Mouse (Mus musculus) forebrain, embryonic 10.5 days (tissue): Measurements from ENCODE around the gene Unc50. TPM values are rescaled to one million over a fixed set of nuclear protein-coding genes. Genes with fewer than 3 reads are reported as not detected.

ENCODE experiments used
- DNase-seq: peaks from one replicate; pipeline ENCODE4 v3.0.0-alpha.2; 2017; ENCODE audit warnings: low spot score; ENCODE audit errors: extremely low spot score
- H3K27ac ChIP-seq: fragments of 300-500 bp; sonication (generic); 2 replicates; pipeline ENCODE4 v1.5.1; 2016; ENCODE audit warnings: mild to moderate bottlenecking
- H3K27me3 ChIP-seq: fragments of 300-500 bp; sonication (generic); 2 replicates; pipeline ENCODE4 v1.6.1; 2016; ENCODE audit warnings: mild to moderate bottlenecking; ENCODE audit not compliant: poor library complexity, severe bottlenecking
- H3K36me3 ChIP-seq: fragments of 300-500 bp; sonication (generic); replicated peaks from 2 replicates; pipeline ENCODE4 v1.6.1; 2016; ENCODE audit warnings: mild to moderate bottlenecking, moderate library complexity
- H3K4me1 ChIP-seq: fragments of 300-500 bp; sonication (generic); 2 replicates; pipeline ENCODE4 v1.6.1; 2016
- H3K4me3 ChIP-seq: fragments of 300-500 bp; sonication (generic); 2 replicates; pipeline ENCODE4 v1.5.1; 2016; ENCODE audit warnings: mild to moderate bottlenecking, moderate library complexity
- H3K9me3 ChIP-seq: fragments of 300-500 bp; sonication (generic); 2 replicates; pipeline ENCODE4 v1.6.1; 2016; ENCODE audit warnings: mild to moderate bottlenecking, moderate library complexity
- WGBS: fragments of 180-500 bp; shearing (Covaris S2); methylation state at CpG from one replicate; pipeline ENCODE4 v1.1.7; 2016; 5-methylcytosine and 5-hydroxymethylcytosine counted together
- polyA plus RNA-seq: library from polyadenylated mRNA; unstranded; fragments of >200 nt; fragmentation: Nextera tagmentation; extraction: Ambion mirVana; gene quantifications from 2 replicates; pipeline ENCODE4 v1.2.1, GENCODE M21; 2016

The Unc50 gene
- polyA plus RNA-seq, 1 experiment from 2014 or later = 113 TPM

GRCm38 (mm10) chr1:37409647-37410046, 20.3 kb upstream of the Unc50 start:
- no peaks in the 10 kb centered on the region for H3K36me3 ChIP-seq
- H3K27me3 ChIP-seq = no peaks in the 10 kb centered on the region
- no peak for DNase-seq
- H3K4me1 ChIP-seq = 0 out of 2 replicates have a peak, but pooled peaks cover 8% of the 10 kb centered on the region
- H3K9me3 ChIP-seq = no peaks in the 10 kb centered on the region
- no peak overlapping the region for H3K4me3 ChIP-seq
- H3K27ac ChIP-seq = no peak overlapping the region

- Histone ChIP-seq H3K36me3 (peaks cover 34% of the 10 kb centered on the region), H3K4me1 (0 out of 2 replicates have a peak, but pooled peaks cover 8% of the 10 kb centered on the region), H3K27me3 (no peaks in the 10 kb centered on the region), H3K27ac (no peak overlapping the region), H3K9me3 (peaks cover 5% of the 10 kb centered on the region; the same call in 1 of the 2 replicates), H3K4me3 (no peak overlapping the region)
- WGBS = 85% methylated on average over 1 of the region's 1 CpGs
- DNase-seq = no peak
Observed at GRCm38 (mm10) chr1:37415394-37415793, 14.5 kb upstream of the Unc50 start.

GRCm38 (mm10) chr1:37419420-37419819, 10.5 kb upstream of the Unc50 start:
- Histone ChIP-seq H3K4me1 (no peaks in the 10 kb centered on the region), H3K4me3 (no peak overlapping the region), H3K27me3 (no peaks in the 10 kb centered on the region), H3K36me3 (peaks cover 67% of the 10 kb centered on the region), H3K27ac (no peak overlapping the region), H3K9me3 (peaks cover 16% of the 10 kb centered on the region)
- 85% methylated on average over 1 of the region's 1 CpGs for WGBS
- no peak for DNase-seq

GRCm38 (mm10) chr1:37427144-37427875, 2.6 kb upstream of the Unc50 start:
- DNase-seq = no peak
- H3K4me1 ChIP-seq = peaks cover 23% of the 10 kb centered on the region
- no peaks in the 10 kb centered on the region for H3K27me3 ChIP-seq
- WGBS = 95% methylated on average over 8 of the region's 8 CpGs
- no peak overlapping the region for H3K4me3 ChIP-seq
- H3K9me3 ChIP-seq = peaks cover 12% of the 10 kb centered on the region
- H3K27ac ChIP-seq = no peak overlapping the region
- peaks cover 65% of the 10 kb centered on the region for H3K36me3 ChIP-seq

- H3K9me3 ChIP-seq = peaks cover 6% of the 10 kb centered on the region
- peaks cover 67% of the 10 kb centered on the region for H3K36me3 ChIP-seq
- no peak overlapping the region for H3K27ac ChIP-seq
Observed at GRCm38 (mm10) chr1:37428911-37429310, 1.0 kb upstream of the Unc50 start.

GRCm38 (mm10) chr1:37430297-37430840, 430 bp downstream of the Unc50 start:
- 2% methylated on average over 40 of the region's 40 CpGs for WGBS
- Histone ChIP-seq H3K9me3 (no peaks in the 10 kb centered on the region), H3K4me3 (peak overlapping the region; percentile 90), H3K4me1 (peaks cover 23% of the 10 kb centered on the region), H3K27ac (peak overlapping the region; percentile 91), H3K36me3 (peaks cover 61% of the 10 kb centered on the region), H3K27me3 (no peaks in the 10 kb centered on the region)
- no peak for DNase-seq

More at GRCm38 (mm10) chr1:37428911-37429310, 1.0 kb upstream of the Unc50 start:
- Histone ChIP-seq H3K4me1 (peaks cover 23% of the 10 kb centered on the region), H3K4me3 (peak overlapping the region; percentile 90), H3K27me3 (no peaks in the 10 kb centered on the region)
- 81% methylated on average over 2 of the region's 2 CpGs for WGBS
- DNase-seq = no peak

- 92% methylated on average over 3 of the region's 3 CpGs for WGBS
- Histone ChIP-seq H3K9me3 (no peaks in the 10 kb centered on the region), H3K4me1 (peaks cover 4% of the 10 kb centered on the region), H3K4me3 (no peak overlapping the region), H3K27ac (no peak overlapping the region), H3K36me3 (peaks cover 93% of the 10 kb centered on the region), H3K27me3 (no peaks in the 10 kb centered on the region)
- DNase-seq = no peak
Observed at GRCm38 (mm10) chr1:37436419-37436818, 6.5 kb downstream of the Unc50 start.

- no peak overlapping the region for H3K27ac ChIP-seq
- peaks cover 48% of the 10 kb centered on the region for H3K36me3 ChIP-seq
- DNase-seq = no peak
- H3K4me3 ChIP-seq = no peak overlapping the region
- no peaks in the 10 kb centered on the region for H3K4me1 ChIP-seq
- 92% methylated on average over 16 of the region's 16 CpGs for WGBS
- H3K27me3 ChIP-seq = no peaks in the 10 kb centered on the region
- H3K9me3 ChIP-seq = no peaks in the 10 kb centered on the region
Observed at GRCm38 (mm10) chr1:37442848-37443835, 13.2 kb downstream of the Unc50 start.

GRCm38 (mm10) chr1:37448361-37449095, 18.6 kb downstream of the Unc50 start:
- no peaks in the 10 kb centered on the region for H3K27me3 ChIP-seq
- no peaks in the 10 kb centered on the region for H3K4me1 ChIP-seq
- no peak overlapping the region for H3K4me3 ChIP-seq
- H3K27ac ChIP-seq = no peak overlapping the region
- no peaks in the 10 kb centered on the region for H3K36me3 ChIP-seq
- no peaks in the 10 kb centered on the region for H3K9me3 ChIP-seq
- 79% methylated on average over 10 of the region's 10 CpGs for WGBS
- no peak for DNase-seq

GRCm38 (mm10) chr1:37451270-37451669, 21.3 kb downstream of the Unc50 start:
- Histone ChIP-seq H3K36me3 (no peaks in the 10 kb centered on the region), H3K27me3 (no peaks in the 10 kb centered on the region), H3K27ac (no peak overlapping the region), H3K4me1 (no peaks in the 10 kb centered on the region), H3K9me3 (no peaks in the 10 kb centered on the region), H3K4me3 (no peak overlapping the region)
- 93% methylated on average over 8 of the region's 8 CpGs for whole genome bisulfite sequencing
- no peak for DNase-seq

- Histone ChIP-seq H3K4me1 (no peaks in the 10 kb centered on the region), H3K36me3 (no peaks in the 10 kb centered on the region), H3K27me3 (no peaks in the 10 kb centered on the region), H3K27ac (no peak overlapping the region), H3K9me3 (no peaks in the 10 kb centered on the region), H3K4me3 (no peak overlapping the region)
- 90% methylated on average over 7 of the region's 7 CpGs for WGBS
- no peak for DNase-seq
Observed at GRCm38 (mm10) chr1:37457546-37457945, 27.6 kb downstream of the Unc50 start.

GRCm38 (mm10) chr1:37464878-37465452, 35.0 kb downstream of the Unc50 start:
- H3K4me3 ChIP-seq = no peak overlapping the region
- 89% methylated on average over 10 of the region's 10 CpGs for WGBS
- no peak for DNase-seq
- no peaks in the 10 kb centered on the region for H3K27me3 ChIP-seq
- no peaks in the 10 kb centered on the region for H3K4me1 ChIP-seq
- H3K27ac ChIP-seq = no peak overlapping the region
- no peaks in the 10 kb centered on the region for H3K9me3 ChIP-seq
- H3K36me3 ChIP-seq = no peaks in the 10 kb centered on the region
